Mouse (Mus musculus): ENCODE measurements at regions not wholly inside any gene's neighbourhood (a gene's known extent, or its start where the extent isn't known, plus 50 kb on each side); places are given as distances from the start of the nearest gene placed in this dataset.
"Not testable (repeated sequence)": the region's sequence is repeated elsewhere in the genome, so short reads cannot be mapped to it uniquely, and the experiment has no call there.

DNA sequence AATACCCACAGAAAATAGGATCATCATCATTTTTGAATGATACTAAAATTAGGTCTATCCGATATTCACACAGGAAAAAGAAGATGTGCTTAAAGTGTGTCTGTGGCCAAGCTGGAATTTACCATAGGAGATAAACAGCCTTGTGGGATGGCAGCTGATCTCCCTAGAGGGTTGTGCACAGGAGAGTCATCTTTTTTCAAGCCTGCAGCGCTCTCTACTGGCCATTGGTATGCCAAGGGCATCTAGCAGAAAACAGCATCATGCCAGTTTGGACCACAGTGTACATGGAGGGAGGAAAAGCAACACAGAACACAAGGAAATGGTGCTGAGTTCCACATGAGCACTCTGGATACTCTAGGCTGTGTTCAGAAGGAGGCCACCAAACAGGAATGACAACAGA, 74.1 kb upstream of the Diaph3 start:
- peak; percentile 76 for DNase-seq

DNA sequence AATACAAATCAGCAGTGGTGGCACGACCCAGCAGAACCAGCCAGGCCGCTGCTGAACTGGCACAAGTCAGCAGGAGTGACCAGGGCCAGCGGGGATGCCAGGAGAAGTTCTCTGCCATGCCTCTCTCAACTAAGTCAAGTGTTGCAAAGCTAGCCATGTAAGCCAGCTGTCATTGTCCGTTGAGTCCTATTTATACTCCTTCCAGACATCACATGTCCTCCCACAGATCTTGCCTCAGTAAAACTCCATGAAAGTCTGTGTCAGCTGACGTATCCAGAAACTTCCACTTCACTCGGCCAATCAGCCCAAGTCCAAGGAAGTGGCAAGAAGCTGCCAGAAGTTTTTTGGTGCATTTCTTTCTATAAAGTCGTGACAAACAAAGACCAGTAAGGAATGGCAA, 76.0 kb upstream of the Diaph3 start:
- no peak for DNase-seq

GRCm38 (mm10) chr14:87219975-87220374, 78.9 kb upstream of the Diaph3 start:
- DNase-seq, result no peak

GRCm38 (mm10) chr14:87224870-87225269, 83.8 kb upstream of the Diaph3 start:
- DNase-seq, result no peak

GRCm38 (mm10) chr14:87249258-87249657, 108.2 kb upstream of the Diaph3 start:
- no peak for DNase-seq

GRCm38 (mm10) chr14:87255484-87256208, 114.6 kb upstream of the Diaph3 start:
- DNase-seq, result no peak

GRCm38 (mm10) chr14:87261726-87262125, 120.7 kb upstream of the Diaph3 start:
- no peak for DNase-seq

DNA sequence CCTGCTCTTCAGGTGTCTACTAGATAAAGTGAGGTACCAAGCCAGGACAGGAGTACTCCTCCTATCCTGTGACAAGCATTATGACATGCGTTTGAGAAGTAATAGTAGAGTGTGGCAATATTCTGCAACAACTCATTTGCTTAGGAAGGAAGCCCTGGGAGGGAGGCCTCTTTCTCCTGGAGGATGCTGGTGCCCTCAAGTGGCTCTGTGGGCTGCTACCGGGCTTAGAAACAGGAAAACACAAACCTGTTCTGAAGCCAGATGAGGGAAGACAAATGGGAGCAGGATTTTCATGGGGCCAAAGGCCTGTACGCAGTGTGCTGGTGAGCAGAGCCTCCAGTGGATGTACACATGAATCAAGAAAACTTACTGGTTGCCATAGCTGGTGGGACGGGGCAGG, 123.8 kb upstream of the Diaph3 start:
- DNase-seq, result no peak

GRCm38 (mm10) chr14:87266309-87266708, 125.3 kb upstream of the Diaph3 start:
- DNase-seq, result no peak

- not testable (repeated sequence) for DNase-seq
These were observed 127.2 kb upstream of the Tdrd3 start for GRCm38 (mm10) chr14:87289266-87289665.

DNA sequence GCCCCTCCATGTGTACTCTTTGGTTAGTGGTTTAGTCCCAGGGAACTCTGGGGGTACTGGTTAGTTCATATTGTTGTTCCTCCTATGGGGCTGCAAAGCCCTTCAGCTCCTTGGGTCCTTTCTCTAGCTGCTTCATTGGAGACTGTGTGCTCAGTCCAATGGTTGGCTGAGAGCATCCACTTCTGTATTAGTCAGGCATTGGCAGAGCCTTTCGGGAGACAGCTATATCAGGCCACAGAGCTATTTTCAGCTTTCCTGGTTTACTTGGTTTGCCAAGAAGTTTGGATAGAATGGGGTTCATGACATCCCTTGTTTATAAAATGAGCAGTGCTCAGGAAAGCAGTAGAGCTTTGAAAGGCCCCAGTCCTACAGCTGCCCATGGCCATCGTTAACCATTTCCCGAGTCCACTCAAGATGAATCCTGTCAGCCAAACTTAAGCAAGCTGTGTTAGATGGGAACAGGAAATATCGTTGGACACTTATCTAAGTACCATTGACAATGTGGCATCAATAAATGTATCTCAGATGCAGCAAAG, 126.7 kb upstream of the Tdrd3 start:
- no peak for DNase-seq

- DNase-seq, result no peak
These were observed 121.2 kb upstream of the Tdrd3 start for GRCm38 (mm10) chr14:87295206-87295605.

- DNase-seq, result no peak
These were observed 119.3 kb upstream of the Tdrd3 start for GRCm38 (mm10) chr14:87297160-87297559.

GRCm38 (mm10) chr14:87300838-87301237, 115.6 kb upstream of the Tdrd3 start:
- no peak for DNase-seq

- no peak for DNase-seq
These were observed 114.9 kb upstream of the Tdrd3 start for GRCm38 (mm10) chr14:87301564-87301963.

- no peak for DNase-seq
These were observed 111.0 kb upstream of the Tdrd3 start for GRCm38 (mm10) chr14:87305481-87305880.

- no peak for DNase-seq
These were observed 110.4 kb upstream of the Tdrd3 start for GRCm38 (mm10) chr14:87306011-87306410.

GRCm38 (mm10) chr14:87308016-87308415, 108.4 kb upstream of the Tdrd3 start:
- no peak for DNase-seq

- DNase-seq, result peak; percentile 8
These were observed 104.1 kb upstream of the Tdrd3 start for GRCm38 (mm10) chr14:87312318-87312717.

GRCm38 (mm10) chr14:87314999-87315732, 101.3 kb upstream of the Tdrd3 start:
- DNase-seq, result peak; percentile 42

GRCm38 (mm10) chr14:87327841-87328240, 88.6 kb upstream of the Tdrd3 start:
- no peak for DNase-seq

DNA sequence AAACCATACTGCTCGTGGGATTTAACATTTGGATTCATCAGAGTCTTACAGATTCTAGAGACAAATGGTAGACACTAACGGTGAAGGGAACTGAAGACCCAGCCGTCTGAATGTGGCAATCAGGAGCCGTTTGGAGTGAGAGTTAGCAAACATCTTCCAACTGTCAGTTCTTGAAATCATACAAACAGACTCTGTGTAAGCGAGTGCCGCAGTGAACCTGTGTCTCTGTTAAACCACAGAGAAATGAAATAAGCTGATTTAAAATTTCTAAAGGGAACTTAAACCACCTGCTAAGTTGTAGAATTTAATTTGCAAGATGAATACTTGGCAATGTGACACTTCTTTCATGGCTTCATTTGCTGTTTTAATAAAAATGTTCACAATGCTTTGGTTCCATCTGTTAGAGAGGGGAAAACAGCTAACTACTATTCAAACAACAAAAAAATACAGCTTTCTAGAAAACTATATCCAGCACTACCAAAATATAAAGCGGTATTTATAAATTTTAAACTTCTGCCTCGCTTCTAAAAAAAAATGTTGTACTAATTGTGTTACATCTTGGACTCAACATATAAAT, 78.4 kb upstream of the Tdrd3 start:
- no peak for DNase-seq

- no peak for DNase-seq
These were observed 71.9 kb upstream of the Tdrd3 start for GRCm38 (mm10) chr14:87344540-87344939.

GRCm38 (mm10) chr14:87346812-87347211, 69.6 kb upstream of the Tdrd3 start:
- DNase-seq, result no peak
